Mouse (Mus musculus): ENCODE results near the gene Megf8. TPM values are rescaled to one million over a fixed set of nuclear protein-coding genes. Genes with fewer than 3 reads are reported as not detected.

Gene Megf8
- total and polyA plus RNA-seq, 2 experiments from 2014 or later, result 15.6 to 103 TPM

DNA sequence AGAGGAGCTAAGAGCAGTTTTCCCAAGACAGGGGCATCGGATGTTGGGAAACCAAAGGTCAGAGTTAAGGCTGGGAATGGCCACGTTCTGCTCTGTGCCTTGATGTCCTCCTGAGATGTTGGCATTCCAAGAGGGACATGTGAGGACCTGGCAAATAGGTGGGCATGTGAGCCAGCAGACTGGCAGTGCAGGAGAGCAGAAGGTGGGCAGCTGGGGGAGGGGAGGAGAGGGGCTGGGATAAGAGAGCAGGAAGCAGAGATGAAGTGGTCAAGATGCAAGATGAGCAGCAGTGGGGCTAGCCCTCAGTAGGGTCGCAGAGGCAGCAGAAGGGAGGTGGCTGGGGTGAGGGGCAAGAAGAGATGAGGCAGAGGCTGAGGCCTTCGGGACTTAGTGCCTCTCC lies 66.9 kb downstream of the Megf8 start:
- Histone ChIP-seq H3K4me3 (ENCODE audit: low read depth, low read length) (no peak overlapping the region), H3K9ac (replicated peaks; ENCODE audit: low read length, poor library complexity, severe bottlenecking) (no peak overlapping the region), H3K27me3 (ENCODE audit: insufficient read depth, low read length) (no peaks in the 10 kb centered on the region), H3K9me3 (ENCODE audit: low read length) (no peaks in the 10 kb centered on the region), H3K36me3 (ENCODE audit: insufficient read depth, low read length) (peaks cover 58% of the 10 kb centered on the region), H3K4me2 (ENCODE audit: low read depth, low read length, poor library complexity, severe bottlenecking) (no peak overlapping the region), H3K27ac (ENCODE audit: low read depth, low read length) (no peak overlapping the region), H3K4me1 (ENCODE audit: insufficient read depth, low read length) (no peaks in the 10 kb centered on the region)
- DNase-seq (ENCODE audit: low spot score) (no peak), ATAC-seq (ENCODE audit: low FRiP score) (no peak)
- 85% methylated on average over 4 of the region's 4 CpGs for WGBS
- no peak for TF ChIP-seq CTCF (IDR thresholded peaks at IDR 0.05)

DNA sequence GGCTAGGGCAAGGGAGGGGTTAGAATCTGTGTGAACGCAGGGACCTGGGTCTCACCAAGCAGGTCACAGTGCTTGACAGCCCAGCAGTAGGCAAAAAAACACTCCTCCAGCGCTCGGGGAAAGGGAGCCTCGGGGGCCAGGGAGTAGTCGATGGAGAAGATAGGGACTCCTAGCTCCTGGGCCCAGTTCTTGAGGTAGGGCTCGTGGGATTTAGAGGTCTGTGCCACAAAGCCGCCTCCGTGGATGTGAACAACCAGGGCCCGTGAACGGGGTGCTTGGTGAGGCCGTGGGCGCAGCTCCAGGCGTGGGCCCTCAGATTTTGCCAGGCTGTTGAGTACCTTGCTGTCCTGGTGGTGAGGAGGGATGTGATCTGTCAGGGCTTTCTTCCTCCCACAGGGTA lies 67.4 kb downstream of the Megf8 start:
- Histone ChIP-seq H3K9ac (replicated peaks; ENCODE audit: low read length, poor library complexity, severe bottlenecking) (no peak overlapping the region), H3K4me1 (ENCODE audit: insufficient read depth, low read length) (no peaks in the 10 kb centered on the region), H3K4me2 (ENCODE audit: low read depth, low read length, poor library complexity, severe bottlenecking) (no peak overlapping the region), H3K9me3 (ENCODE audit: low read length) (no peaks in the 10 kb centered on the region), H3K36me3 (ENCODE audit: insufficient read depth, low read length) (peaks cover 60% of the 10 kb centered on the region), H3K27me3 (ENCODE audit: insufficient read depth, low read length) (no peaks in the 10 kb centered on the region), H3K27ac (ENCODE audit: low read depth, low read length) (no peak overlapping the region), H3K4me3 (ENCODE audit: low read depth, low read length) (no peak overlapping the region)
- DNase-seq (ENCODE audit: low spot score) (no peak), ATAC-seq (ENCODE audit: low FRiP score) (no peak)
- 93% methylated on average over 13 of the region's 13 CpGs for WGBS
- no peak for TF ChIP-seq CTCF (IDR thresholded peaks at IDR 0.05)

DNA sequence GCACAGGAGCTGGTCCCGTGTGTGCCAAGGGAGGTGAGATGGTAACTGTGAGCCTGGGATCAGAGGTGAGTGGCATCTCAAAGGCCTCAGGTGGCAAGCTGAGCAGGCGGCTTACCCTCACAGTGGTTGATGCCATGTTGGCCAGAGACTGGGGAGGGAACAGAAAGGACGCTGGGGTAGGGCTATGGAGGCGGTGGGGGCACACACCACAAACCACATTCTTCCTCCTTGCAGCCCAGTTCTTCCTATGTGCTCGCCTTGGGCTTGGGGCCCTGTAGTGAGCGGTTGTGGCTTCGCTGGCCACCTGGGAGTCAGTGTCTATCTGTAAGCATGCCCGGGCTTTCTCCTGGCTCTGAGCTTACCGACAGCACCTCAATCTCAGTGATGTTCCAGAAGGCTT lies 67.9 kb downstream of the Megf8 start:
- H3K27ac ChIP-seq (ENCODE audit: low read depth, low read length), result no peak overlapping the region
- no peaks in the 10 kb centered on the region for H3K27me3 ChIP-seq (ENCODE audit: insufficient read depth, low read length)
- peaks cover 60% of the 10 kb centered on the region for H3K36me3 ChIP-seq (ENCODE audit: insufficient read depth, low read length)
- no peak for ATAC-seq (ENCODE audit: low FRiP score)
- H3K4me2 ChIP-seq (ENCODE audit: low read depth, low read length, poor library complexity, severe bottlenecking), result no peak overlapping the region
- H3K4me3 ChIP-seq (ENCODE audit: low read depth, low read length), result no peak overlapping the region
- no peak for TF ChIP-seq CTCF (IDR thresholded peaks at IDR 0.05)
- H3K4me1 ChIP-seq (ENCODE audit: insufficient read depth, low read length), result no peaks in the 10 kb centered on the region
- no peaks in the 10 kb centered on the region for H3K9me3 ChIP-seq (ENCODE audit: low read length)
- DNase-seq (ENCODE audit: low spot score), result no peak
- H3K9ac ChIP-seq (replicated peaks; ENCODE audit: low read length, poor library complexity, severe bottlenecking), result no peak overlapping the region
- 93% methylated on average over 9 of the region's 9 CpGs for WGBS

DNA sequence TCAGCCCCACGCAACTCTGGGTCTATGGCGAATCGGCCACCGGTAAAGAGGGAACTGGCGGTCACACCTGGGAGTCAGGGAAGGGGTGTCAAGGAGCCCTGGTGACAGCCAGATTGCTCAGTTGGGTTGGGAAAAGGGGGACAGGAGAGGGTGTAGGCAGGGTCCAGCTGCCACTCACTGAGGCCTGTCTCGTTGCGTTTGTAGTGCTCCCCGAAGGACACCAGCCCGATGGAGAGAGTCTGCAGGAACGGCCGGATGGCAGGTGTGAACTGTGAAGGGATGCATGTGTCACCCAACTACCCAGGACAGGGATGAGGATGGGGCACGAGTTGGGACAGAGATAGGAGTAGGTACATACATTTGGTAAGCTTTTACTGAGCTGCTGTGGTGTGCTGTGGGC lies 68.3 kb downstream of the Megf8 start:
- Histone ChIP-seq H3K27ac (ENCODE audit: low read depth, low read length) (no peak overlapping the region), H3K27me3 (ENCODE audit: insufficient read depth, low read length) (no peaks in the 10 kb centered on the region), H3K9ac (replicated peaks; ENCODE audit: low read length, poor library complexity, severe bottlenecking) (no peak overlapping the region), H3K4me2 (ENCODE audit: low read depth, low read length, poor library complexity, severe bottlenecking) (no peak overlapping the region), H3K4me3 (ENCODE audit: low read depth, low read length) (no peak overlapping the region), H3K36me3 (ENCODE audit: insufficient read depth, low read length) (peaks cover 60% of the 10 kb centered on the region), H3K4me1 (ENCODE audit: insufficient read depth, low read length) (no peaks in the 10 kb centered on the region), H3K9me3 (ENCODE audit: low read length) (no peaks in the 10 kb centered on the region)
- TF ChIP-seq CTCF (IDR thresholded peaks at IDR 0.05), result no peak
- DNase-seq (ENCODE audit: low spot score) (no peak), ATAC-seq (ENCODE audit: low FRiP score) (no peak)
- WGBS, result 96% methylated on average over 12 of the region's 12 CpGs

DNA sequence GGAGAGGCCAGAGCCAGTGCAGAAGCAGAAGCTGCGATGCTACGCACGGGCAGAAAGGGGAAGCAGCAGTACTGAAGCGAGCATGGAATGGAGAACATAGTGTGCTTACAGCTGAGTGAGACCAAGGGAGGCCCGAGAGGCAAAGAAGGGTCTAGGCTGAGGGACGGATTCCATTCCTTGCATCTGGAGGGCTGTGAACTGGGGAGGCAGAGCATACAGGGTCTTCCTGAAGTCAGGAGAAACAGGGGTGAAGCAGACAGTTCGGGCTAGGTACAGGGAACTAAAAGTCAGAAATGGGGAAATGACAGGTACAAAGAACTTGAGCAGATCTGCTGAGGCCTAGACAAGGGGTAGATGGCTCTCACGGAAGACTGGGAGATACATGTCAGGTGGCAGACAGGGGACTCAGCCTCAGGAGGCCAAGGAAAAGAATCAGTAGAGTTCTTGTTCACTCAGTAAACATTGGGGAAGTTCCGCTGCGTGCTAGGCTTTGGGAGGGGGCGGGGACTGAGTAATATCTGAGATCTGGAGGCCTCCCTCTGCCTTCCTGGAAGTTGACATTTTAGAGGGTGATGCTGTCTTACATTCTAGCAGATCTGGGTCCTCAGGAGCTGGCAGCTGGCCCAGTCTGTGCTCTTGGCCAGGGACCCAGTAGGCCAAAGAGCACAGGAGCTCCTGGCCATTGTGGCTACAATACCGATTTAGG lies 69.0 kb downstream of the Megf8 start:
- peak overlapping the region; percentile 47 for H3K27ac ChIP-seq (ENCODE audit: low read depth, low read length)
- ATAC-seq (ENCODE audit: low FRiP score), result no peak
- 79% methylated on average over 12 of the region's 12 CpGs for WGBS

DNA sequence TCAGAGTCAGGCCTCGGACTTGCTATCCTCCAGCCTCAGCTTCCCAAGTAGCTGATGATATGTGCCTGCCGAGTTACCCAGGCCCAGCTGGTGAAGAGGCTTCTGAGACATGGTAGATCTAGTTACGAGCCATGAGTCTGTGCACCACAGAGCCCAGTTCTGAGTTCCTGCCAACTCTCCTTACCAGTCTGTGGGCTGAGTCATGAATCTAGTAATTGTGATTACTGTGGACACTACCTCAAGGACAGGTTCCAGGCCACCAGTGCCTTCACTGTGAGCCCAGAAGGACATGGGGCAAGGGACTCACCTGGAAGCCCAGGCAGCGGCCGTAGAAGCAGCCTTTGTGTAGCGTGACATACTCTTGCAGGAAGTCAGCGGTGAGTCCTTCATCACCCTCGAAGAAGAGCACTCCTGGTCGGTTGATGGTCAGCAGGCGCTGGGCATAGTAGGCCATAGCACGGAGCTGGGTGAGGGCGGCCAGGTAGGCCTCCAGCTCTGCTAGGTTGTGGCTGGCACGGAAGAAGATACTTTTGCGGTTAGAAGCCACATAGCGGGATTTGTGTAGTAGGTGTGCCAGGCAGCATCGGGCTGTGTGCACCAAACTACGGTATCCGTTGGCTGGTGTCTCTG lies 71.0 kb downstream of the Megf8 start:
- Histone ChIP-seq H3K9me3 (ENCODE audit: low read length) (no peaks in the 10 kb centered on the region), H3K9ac (replicated peaks; ENCODE audit: low read length, poor library complexity, severe bottlenecking) (no peak overlapping the region), H3K27ac (ENCODE audit: low read depth, low read length) (no peak overlapping the region), H3K4me2 (ENCODE audit: low read depth, low read length, poor library complexity, severe bottlenecking) (no peak overlapping the region), H3K4me3 (ENCODE audit: low read depth, low read length) (no peak overlapping the region), H3K36me3 (ENCODE audit: insufficient read depth, low read length) (peaks cover 52% of the 10 kb centered on the region), H3K27me3 (ENCODE audit: insufficient read depth, low read length) (no peaks in the 10 kb centered on the region), H3K4me1 (ENCODE audit: insufficient read depth, low read length) (no peaks in the 10 kb centered on the region; the same call in 1 of the 2 replicates)
- no peak for ATAC-seq (ENCODE audit: low FRiP score)
- DNase-seq (ENCODE audit: low spot score), result no peak
- no peak for TF ChIP-seq CTCF (IDR thresholded peaks at IDR 0.05)
- WGBS, result 95% methylated on average over 18 of the region's 18 CpGs

More for the DNA sequence above, 69.0 kb downstream of the Megf8 start:
- H3K9me3 ChIP-seq (ENCODE audit: low read length), result no peaks in the 10 kb centered on the region
- no peaks in the 10 kb centered on the region for H3K4me1 ChIP-seq (ENCODE audit: insufficient read depth, low read length)
- no peak overlapping the region for H3K9ac ChIP-seq (replicated peaks; ENCODE audit: low read length, poor library complexity, severe bottlenecking)
- no peak overlapping the region for H3K4me2 ChIP-seq (ENCODE audit: low read depth, low read length, poor library complexity, severe bottlenecking)
- H3K36me3 ChIP-seq (ENCODE audit: insufficient read depth, low read length), result peaks cover 60% of the 10 kb centered on the region
- H3K27me3 ChIP-seq (ENCODE audit: insufficient read depth, low read length), result no peaks in the 10 kb centered on the region
- DNase-seq (ENCODE audit: low spot score), result peak; percentile 63
- TF ChIP-seq CTCF (IDR thresholded peaks at IDR 0.05), result no peak
- H3K4me3 ChIP-seq (ENCODE audit: low read depth, low read length), result no peak overlapping the region
